Mouse (Mus musculus) cerebellum, adult 9-10 months (tissue): ENCODE measurements around the gene Numb.

Source experiments
- DNase-seq: peaks from one replicate; pipeline ENCODE4 v3.0.0; 2022

Numb gene

GRCm38 (mm10) chr12:83848595-83849231, 73.0 kb downstream of the Numb start:
- no peak for DNase-seq

DNA sequence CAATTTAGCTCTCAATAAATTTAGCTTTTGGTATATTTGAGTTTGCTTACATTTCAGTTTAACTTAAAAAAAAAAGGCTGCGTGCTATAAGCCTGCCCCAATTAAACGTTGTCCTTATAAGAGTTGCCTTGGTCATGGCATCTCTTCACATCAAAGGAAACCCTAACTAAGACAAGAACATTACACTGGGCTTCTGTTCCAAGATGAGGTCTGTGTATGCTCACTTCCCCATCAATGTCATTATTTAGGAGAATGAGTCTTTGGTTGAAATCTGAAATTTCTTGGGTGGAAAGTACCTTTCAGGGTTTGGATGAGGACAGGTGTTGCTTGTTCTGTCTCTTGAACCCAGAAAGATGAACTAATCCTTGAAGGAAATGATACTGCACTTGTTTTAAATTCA, 73.9 kb downstream of the Numb start:
- no peak for DNase-seq

- DNase-seq = no peak
Observed at GRCm38 (mm10) chr12:83842678-83843440, 78.9 kb downstream of the Numb start.

GRCm38 (mm10) chr12:83841409-83842190, 80.1 kb downstream of the Numb start:
- no peak for DNase-seq

GRCm38 (mm10) chr12:83833979-83834378, 87.8 kb downstream of the Numb start:
- DNase-seq = no peak

GRCm38 (mm10) chr12:83830424-83830823, 91.3 kb downstream of the Numb start:
- no peak for DNase-seq

- DNase-seq = no peak
Observed at GRCm38 (mm10) chr12:83816616-83817015, 105.1 kb downstream of the Numb start.

DNA sequence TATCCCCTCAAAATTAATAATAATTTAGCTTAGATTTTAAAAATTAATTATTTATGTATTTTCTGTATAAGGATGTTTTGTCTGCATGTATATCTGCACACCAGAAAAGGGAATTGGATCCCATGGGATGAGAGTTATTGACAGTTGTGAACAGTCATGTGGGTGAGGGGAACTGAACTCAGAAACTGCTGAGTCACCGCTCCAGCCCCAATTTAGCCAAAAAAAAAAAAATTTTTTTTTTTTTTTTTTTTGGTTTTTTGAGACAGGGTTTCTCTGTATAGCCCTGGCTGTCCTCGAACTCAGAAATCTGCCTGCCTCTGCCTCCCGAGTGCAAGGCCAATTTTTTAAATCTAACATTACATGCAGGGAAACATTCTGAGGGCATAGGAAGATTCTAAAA, 109.8 kb downstream of the Numb start:
- DNase-seq = no peak

DNA sequence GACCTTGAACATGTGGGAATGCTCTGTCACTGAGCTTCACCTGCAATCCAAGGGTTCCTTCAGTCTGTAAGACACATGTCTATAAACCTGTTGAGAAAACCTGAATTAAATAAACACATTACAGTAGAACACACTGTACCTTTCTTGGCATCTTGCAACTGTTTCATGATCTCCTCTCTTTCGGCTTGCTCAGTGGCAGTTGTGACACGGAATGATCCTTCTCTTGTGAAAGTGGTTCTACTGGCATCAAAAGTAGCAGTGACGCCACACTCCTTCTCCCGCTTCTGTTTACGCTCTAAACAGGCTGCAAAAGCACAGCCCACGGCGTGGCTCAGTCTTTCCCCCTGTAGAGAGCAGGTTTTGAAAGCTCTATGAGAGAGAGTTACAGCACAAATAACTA, 118.1 kb downstream of the Numb start:
- no peak for DNase-seq

DNA sequence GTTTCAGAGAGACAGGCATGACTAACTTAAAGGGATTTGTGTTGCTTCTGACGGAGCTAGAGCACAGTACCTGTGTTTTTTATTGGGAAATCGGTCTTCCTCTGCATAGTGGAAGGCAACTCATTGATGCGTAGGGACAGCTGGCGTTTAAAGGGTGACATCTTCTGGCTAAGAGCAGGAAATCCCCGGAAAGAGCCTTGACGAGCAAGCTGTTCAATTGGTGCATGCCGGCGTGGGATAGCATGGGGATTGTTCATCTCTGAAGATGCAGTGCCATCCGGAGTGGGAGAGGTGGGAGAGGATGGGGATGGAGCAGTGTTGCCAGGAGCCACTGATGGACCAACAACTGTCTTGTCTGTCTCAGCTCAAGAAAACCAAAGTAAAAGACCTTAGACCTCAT, 120.8 kb downstream of the Numb start:
- DNase-seq = peak; percentile 31

- DNase-seq = no peak
Observed at GRCm38 (mm10) chr12:83798313-83798712, 123.4 kb downstream of the Numb start.

GRCm38 (mm10) chr12:83795586-83795985, 126.1 kb downstream of the Numb start:
- DNase-seq = no peak

DNA sequence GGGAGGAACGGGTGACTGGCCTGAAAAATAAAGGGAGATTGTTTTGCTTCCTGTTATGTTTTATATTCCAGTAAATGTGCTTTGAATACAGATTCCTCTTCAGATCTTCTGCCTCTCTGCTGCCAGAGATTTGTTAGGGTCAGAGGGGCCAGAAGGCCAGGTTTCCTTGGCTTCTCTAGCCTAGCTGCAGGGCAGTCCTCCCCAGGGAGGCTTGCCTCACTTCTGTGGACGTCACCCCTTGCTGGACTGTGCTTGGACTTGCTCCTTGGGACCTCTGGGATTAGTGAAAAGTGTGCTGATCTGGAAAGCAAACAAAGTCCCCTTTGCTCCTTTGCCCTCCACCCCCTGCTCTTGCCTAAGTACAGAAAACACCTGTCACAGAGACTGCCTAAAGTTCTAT, 126.7 kb downstream of the Numb start:
- no peak for DNase-seq

DNA sequence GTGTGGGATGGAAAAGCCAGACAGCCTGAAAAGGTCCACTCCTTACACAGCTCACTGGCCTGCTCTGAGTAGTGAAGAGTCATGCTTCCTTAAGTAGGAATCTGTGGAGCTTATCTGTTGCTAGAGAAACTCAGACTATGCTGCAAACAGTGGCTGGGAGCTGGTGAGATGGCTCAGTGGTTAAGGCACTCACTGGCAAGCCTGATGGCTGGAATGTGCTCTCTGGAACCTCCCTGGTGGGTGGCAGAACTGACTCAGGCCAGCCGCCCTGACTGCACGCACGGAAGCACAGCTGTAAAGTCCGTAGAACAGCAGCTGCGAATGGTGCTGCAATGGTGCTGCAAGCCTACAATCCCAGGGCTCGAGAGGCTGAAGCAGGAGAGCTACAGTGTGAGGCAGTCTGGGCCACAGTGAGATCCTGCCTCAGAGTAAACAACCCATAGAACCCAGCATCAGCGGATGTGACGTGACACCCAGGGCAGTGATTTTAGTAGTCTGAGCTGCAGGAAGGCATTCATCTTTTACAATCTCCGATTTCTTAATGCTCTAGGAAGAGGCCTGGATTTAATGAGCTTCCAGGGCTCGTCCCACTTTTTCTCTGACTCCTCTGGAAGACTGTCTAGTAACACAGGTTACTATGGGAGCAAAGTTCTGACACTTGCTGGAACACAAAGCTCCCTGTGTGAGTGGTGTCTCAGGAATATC, 128.9 kb downstream of the Numb start:
- no peak for DNase-seq

- peak; percentile 51 for DNase-seq
Observed at GRCm38 (mm10) chr12:83791737-83792136, 130.0 kb downstream of the Numb start.

GRCm38 (mm10) chr12:83790749-83791148, 131.0 kb downstream of the Numb start:
- DNase-seq = no peak

DNA sequence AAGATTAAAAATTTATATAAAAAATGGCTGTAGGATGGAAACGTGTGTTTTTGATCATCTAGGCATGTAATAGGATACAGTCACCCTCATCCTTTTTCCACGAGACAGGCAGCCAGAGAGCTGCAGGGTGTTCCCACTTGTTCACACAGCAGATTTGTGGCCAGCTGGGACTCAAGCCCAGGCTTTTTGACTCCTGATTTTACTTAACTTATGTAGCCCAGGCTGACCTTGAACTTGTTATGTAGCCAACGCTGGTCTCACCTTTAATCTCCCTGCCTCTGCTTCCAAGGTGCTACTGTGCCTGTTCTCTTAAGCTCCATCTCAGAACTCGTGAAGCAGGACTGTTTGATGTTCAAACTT, 132.0 kb downstream of the Numb start:
- no peak for DNase-seq

DNA sequence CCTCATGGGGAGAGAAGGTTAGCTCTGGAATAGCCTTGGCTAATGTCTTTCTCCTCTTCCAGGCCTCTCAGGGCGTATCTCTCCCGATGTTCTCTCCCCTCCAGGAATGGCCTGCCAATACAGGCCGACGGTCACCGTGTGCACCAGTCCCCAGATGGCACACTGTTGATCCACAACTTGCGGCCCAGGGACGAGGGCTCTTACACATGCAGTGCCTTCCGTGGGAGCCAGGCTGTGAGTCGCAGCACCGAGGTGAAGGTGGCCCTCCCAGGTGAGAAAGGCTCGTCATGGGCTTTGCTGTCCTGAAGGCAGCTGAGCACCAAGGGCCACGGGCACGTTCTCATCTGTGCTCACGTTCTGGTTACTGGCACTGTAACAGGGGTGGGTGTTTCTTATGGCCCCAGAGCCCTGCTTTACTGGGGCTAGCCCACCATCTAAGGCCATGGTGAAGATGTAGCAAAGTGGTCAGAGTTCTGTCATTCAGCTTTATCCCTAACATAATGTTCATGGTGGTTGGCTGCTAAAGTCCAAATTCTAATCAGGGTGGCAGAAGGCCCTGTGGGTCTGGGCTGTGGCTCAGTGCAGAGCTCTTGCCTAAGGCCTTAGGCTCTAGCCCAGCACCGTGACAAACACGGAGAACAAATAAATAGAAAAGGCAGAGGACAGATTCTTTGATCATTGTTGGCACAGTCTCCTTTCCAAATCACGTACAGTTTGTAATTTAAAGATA, 132.5 kb downstream of the Numb start:
- DNase-seq = no peak

GRCm38 (mm10) chr12:83785305-83785704, 136.4 kb downstream of the Numb start:
- no peak for DNase-seq

- DNase-seq = no peak
Observed at GRCm38 (mm10) chr12:83782669-83783068, 139.1 kb downstream of the Numb start.

DNA sequence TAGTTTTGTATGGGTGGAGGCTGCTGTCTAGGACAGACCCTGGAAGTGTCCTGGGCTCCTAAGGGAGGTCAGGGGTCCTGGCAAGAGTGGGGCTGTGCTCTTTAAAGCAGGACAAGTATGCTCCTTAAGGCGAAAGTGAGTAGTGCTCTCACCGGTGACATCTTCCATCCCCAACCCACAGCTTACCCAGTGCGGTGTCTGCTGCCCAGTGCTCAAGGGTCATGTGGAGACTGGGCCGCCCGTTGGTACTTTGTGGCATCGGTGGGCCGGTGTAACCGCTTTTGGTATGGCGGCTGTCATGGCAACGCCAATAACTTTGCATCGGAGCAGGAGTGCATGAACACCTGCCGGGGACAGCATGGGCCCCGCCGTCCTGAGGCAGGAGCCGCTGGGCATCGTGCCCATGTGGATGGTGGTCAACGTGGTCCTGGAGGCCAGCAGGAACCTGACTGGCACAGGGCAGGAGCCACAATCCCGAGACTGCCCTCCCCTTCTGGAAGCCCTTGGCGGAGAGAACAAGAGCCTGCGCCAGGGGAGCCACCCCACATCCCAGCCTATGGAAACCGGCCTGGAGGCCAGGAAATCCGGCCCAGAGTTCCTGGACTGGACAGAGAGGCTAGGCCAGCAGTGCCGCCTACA, 140.0 kb downstream of the Numb start:
- DNase-seq = no peak

GRCm38 (mm10) chr12:83781204-83781603, 140.5 kb downstream of the Numb start:
- DNase-seq = no peak
